Mouse (Mus musculus) right cerebral cortex, postnatal 36 days (tissue): Measurements from ENCODE around the gene Mical3.

ENCODE experiments used
- DNase-seq, 2 experiments: peaks; one replicate each; pipeline ENCODE4 v3.0.0; 2022; ENCODE audit warnings: low spot score in 2 of 2, mixed read lengths in 1 of 2

Mical3 gene

GRCm38 (mm10) chr6:121130773-121131172 lies at the start of gene Mical3:
TSS of gene Mical3 (minus strand) at chr6:121130999.
- peak; percentile 66 to 78 for DNase-seq

GRCm38 (mm10) chr6:121179846-121180245 lies 49.0 kb upstream of the Mical3 start:
- DNase-seq: no peak

DNA sequence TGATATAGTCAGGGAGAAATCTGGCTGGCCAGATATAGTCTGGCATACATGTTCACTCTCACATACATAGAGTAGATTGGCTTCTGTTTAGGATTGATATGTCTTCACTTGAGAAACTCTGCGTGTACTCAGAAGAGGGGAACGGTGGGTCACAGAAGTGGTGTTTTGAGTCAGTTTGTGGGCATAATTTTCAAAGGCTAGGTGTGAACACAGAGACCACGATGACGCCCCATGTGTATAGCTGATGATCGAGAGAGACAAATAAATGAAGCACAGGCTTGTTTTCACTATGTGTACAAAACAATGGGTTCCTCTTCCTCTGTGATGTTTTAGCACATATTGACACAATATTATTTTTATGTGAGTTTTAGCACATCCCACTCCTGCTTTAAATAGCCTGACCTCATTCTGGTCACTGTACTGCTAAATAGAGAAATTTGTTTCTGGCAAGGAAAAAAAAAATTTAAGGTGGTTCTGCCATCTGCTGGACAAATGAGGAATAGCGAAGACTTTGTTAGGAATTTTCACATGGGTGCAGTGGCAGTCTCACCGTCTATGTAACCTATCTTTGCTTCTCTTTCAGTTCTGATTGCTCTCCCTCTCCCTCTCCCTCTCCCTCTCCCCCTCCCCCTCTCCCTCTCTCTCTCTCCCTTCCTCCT lies 48.0 kb upstream of the Mical3 start:
- DNase-seq: peak; percentile 30 to 52

DNA sequence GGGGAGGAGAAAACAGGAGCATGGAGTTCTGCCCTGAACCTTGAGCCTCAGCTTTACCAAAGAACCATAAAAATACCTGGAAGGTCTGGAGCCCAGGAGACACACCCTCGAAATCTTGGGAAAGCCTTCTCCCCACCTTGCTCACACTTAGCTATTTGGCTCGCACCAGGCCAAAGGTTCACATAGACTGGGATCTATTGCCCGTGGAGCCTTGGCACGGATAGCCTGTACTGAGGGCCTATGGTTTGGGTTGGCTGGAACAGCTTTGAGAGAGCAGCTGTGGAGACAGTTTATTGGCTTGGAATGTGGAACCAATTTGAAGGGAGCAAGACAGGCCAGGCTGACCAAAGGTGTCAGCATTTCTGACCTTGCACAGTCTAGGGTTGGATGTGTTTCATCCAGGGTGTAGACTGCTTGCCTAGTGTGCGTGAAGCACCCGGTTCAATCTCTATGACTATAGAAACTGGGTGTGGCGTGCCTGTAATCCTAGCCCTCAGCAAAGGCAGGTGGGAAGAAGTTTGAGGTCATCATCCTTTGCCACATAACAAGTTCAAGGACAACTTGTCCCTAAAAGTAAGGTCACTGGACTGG lies 46.4 kb upstream of the Mical3 start:
- no peak for DNase-seq

GRCm38 (mm10) chr6:121176731-121177098 lies 45.9 kb upstream of the Mical3 start:
- no peak for DNase-seq

DNA sequence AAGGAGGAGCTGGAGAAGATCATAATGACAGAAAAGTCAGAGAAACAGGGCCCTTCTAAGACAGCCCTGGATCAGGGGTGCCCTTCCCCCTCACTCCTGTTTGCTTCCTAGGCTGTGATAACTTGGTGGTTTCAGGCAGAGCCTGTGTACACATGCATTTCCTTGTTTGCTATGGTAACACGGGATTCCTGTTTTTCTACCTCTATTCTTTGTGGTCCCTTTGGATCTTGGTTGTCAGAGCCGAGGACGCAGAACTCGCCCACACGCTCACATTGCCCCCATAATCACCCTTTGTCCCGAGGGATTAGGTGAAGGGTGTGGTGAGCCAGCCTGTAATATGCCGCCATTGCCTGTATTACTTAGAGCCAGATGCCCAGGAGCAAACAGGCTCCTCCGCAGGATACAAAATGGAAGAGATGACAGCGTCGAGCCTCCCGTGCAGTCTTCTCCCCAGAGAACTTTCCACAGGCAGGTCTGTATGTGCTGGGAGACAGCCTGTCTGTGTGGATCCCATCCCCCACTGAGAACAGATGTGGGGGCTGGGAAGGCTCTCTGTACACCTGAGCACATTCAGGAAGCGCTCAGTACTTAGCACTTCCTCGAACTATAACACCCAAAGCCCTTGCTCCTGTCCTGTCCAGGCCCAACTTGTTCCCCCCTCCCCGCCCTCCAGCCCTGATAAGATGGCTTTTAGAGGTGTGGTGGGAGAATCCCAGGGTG lies 45.4 kb upstream of the Mical3 start:
- no peak for DNase-seq

DNA sequence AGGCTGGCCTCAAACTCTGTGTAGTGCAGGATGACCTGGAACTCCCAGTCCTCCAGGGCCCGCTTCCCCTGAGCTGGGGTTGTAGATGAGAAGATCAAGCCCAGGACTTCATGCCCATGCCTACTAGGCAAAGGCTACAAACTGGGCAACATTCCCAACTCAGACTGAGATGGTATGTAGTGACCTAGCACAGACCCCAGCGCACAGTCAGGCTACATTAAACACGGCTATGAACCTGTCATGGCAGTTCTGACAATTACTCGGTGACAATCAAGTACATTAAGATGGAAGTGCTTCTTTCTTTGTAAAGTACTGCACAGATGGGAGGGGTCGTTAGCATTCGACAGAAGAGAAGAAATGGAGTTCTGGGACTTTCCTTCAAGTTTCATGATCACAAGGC lies 44.0 kb upstream of the Mical3 start:
- DNase-seq: no peak

DNA sequence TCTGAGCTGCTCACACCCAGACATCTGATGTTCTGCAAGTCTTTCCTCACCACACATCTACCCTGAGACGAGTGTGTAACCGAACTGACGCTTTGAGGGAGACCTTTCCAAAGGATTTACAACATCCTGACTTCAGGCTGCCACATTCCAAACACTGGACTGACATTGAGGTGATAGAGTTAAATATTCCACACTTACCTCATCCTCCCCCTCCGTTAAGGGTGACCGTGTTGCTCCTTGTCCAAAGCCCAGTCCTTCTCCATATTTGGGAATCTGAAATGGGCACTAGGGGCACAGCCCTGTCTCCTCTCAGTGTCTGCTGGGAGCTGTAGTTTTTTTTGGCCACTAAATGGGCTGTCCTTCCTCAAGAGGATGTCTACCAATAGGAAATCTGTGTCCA lies 42.7 kb upstream of the Mical3 start:
- no peak for DNase-seq

GRCm38 (mm10) chr6:121171102-121171501 lies 40.3 kb upstream of the Mical3 start:
- DNase-seq: no peak

- no peak for DNase-seq
Observed at GRCm38 (mm10) chr6:121167381-121167975, 36.7 kb upstream of the Mical3 start.

DNA sequence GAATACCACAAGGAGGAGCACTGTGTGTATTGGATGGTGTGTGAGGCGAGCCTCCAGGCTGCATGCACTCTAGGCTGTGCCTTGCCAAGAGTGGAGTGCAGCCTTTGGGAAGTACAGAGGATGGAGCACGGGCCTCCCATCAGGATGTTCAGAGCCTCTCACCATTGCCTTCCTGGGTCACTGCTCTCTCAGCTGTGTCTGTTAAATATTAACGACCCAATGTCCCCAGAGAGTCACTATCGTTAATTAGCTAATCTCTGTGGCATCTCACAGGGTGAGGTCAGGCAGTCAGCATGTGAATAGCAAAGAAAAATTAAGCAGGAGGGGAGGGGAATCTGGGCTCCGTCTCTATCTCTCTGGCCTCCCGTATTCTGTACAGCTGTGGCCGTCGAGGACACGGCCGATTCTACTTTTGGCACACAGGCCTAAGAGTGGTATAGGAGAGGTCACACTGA lies 35.3 kb upstream of the Mical3 start:
- DNase-seq: no peak

DNA sequence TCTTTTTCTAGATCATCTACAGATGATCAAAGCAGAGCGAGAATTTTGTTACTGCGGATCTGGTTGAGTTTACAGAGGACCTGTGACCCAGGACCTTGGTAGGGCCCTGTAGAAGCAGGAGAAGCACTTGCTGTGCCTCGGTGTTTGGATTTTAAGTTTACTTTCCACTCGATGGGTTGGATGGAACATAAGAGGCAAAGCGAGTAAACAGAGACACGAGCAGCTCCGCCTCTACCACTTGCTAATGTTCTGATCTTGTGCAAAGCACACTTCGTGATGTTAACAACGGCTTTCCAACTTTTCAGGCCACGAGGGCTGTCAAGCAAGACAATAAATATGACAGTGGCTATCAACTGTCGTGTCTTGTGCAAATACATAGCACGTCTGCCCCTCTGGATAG lies 31.8 kb upstream of the Mical3 start:
- no peak for DNase-seq

DNA sequence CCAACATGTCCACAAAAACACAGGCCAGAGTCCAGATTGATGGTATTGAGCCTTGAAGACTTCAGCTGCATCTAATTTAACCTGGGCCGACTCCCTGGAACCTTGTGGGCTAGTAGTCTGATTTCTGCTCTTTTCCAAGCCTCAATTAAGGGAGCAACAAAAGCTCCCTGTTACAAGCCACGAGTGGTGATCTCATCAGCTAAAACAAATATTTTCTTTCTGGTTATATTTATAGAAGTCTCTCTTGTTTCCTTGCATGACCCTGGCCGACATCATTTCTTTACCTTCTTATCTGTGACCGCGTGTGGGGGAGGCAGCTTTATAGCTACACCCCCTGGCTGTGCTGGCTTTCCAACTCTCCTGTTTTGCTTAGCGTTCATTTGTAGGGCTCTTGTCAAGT lies 29.3 kb upstream of the Mical3 start:
- no peak for DNase-seq

DNA sequence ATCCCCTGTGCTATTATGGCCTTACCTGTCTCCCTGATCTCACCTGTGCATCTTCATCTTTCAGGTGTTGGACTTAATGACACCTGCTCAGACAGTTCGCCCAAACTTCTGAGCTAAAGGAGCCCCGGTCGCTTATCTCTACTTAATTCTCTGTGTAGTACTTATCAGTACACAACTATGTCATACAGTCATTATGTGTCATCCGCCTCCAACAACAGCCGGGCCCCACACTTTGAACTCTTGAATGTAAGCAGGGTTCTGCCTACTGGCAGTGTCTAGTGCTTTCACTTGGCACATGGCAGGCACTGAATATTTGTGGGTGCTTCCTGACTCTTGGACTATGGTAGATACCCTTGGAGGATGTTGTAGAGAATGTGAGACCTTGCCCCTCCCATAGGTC lies 28.8 kb upstream of the Mical3 start:
- DNase-seq: no peak

DNA sequence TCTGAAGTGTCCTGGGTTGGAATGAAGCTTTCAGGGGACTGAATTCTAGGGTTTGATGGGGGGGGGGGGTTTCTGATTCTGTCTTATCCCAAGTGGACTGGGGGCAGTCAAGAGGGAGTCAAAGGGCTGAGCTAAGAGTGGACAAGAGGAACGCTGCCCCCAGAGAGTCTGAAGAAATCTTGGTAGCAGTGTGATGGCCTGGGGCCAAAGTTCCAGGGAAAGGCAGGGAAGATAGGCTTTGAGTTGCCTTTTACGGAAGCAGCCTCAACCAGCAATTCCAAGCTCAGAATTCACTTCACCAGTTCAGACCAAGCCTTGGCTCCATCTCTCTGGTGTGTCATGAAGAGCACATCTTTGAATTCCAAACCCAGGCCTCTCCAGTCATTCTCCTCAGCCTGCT lies 25.2 kb upstream of the Mical3 start:
- DNase-seq: no peak

- DNase-seq: peak in 1 of 2 experiments; percentile 29
Observed at GRCm38 (mm10) chr6:121154451-121155300, 23.9 kb upstream of the Mical3 start.

DNA sequence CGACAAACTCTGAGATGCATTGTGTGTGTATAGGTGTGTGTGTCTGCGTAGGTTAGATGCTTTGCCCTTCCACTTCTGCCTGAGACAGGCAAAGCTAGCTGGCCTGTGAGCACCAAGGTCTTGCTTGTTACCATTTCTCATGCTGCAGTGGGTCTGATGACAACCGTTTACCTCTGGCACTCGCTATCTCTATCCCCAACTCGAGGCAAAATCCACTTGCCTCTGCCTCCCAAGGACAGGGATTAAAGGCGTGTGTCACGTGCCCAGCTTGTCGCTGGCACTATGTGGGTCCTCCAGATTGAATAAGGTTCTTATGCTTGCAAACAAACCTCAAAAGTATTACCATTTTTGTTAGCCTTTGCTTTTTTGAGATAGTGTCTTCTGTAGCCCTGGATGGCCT lies 22.4 kb upstream of the Mical3 start:
- DNase-seq: no peak

- DNase-seq: no peak
Observed at GRCm38 (mm10) chr6:121151732-121152131, 20.9 kb upstream of the Mical3 start.

- no peak for DNase-seq
Observed at GRCm38 (mm10) chr6:121150126-121150525, 19.3 kb upstream of the Mical3 start.

DNA sequence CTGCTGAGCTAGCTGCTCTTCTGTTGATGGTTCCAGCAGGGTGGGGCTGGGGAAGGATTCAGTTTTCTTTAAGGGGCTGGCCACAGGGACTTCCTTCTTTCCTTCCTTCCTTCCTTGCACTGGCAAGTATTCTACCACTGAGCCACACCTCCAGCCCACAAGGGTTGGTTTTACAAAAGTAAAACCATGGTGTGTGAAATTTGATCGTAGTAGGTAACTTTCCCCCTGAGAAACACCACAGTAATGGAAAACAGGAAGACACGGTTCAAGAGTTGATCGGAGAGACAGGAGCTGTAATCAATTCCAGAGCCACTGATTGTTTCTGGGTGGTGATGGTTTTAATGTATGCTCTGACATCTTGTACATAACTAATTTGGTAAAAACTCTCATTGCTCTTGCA lies 18.6 kb upstream of the Mical3 start:
- no peak for DNase-seq

- DNase-seq: no peak
Observed at GRCm38 (mm10) chr6:121148360-121148759, 17.6 kb upstream of the Mical3 start.

DNA sequence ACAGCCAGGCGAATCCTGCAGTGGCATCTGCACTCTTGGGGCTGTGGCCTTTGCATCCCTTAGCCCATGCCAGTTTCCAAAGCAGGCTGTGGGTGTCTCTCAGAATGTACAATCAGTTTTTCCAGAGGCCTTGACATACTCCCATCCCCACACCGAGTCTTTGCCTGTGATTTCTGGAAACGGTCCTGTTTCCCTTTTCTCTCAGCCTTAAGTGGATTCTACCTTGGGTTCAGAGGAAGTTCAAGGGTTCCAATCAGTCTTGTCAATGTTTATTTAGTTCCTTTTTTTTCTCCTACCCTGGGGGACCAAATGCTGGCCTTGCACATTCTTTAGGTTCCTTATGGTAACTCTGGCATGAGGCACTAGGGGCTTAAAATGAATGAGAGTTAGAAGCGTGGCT lies 16.0 kb upstream of the Mical3 start:
- DNase-seq: no peak
